Mouse (Mus musculus) spleen, adult 2 months (tissue): ENCODE data around the gene Ubash3b. TPM values are rescaled to one million over a fixed set of nuclear protein-coding genes. Genes with fewer than 3 reads are reported as not detected.
A peak's percentile ranks its signal among the peaks of the same experiment; 100 is the strongest.

Source experiments
- DNase-seq, 2 experiments: peaks; one replicate each; pipeline versions ENCODE4 v3.0.0 to v3.0.0-alpha.2; 2012 to 2021; ENCODE audit warnings: low spot score in 2 of 2, low read depth in 1 of 2
- H3K27ac ChIP-seq: fragments of 200-500 bp; 2 replicates; pipeline ENCODE4 v1.5.1; 2012; ENCODE audit warnings: low read length, inconsistent platforms; ENCODE audit not compliant: insufficient read depth
- H3K27me3 ChIP-seq: fragments of 200-500 bp; 2 replicates; pipeline ENCODE4 v1.6.1; 2012; ENCODE audit warnings: mild to moderate bottlenecking, moderate library complexity, low read length, inconsistent platforms; ENCODE audit not compliant: control insufficient read depth, insufficient read depth
- H3K36me3 ChIP-seq: fragments of 200-500 bp; 2 replicates; pipeline ENCODE4 v1.6.1; 2012; ENCODE audit warnings: mild to moderate bottlenecking, low read length, inconsistent platforms; ENCODE audit not compliant: control insufficient read depth, insufficient read depth
- H3K4me1 ChIP-seq: fragments of 200-500 bp; 2 replicates; pipeline ENCODE4 v1.6.1; 2011; ENCODE audit warnings: inconsistent platforms; ENCODE audit not compliant: control insufficient read depth, insufficient read depth, insufficient read length
- H3K4me3 ChIP-seq: fragments of 200-500 bp; 2 replicates; pipeline ENCODE4 v1.5.1; 2011; ENCODE audit warnings: mild to moderate bottlenecking, inconsistent platforms; ENCODE audit not compliant: insufficient read depth, insufficient read length; ENCODE audit errors: extremely low read depth
- CTCF ChIP-seq: fragments of 200-500 bp; IDR thresholded peaks from 2 replicates; pipeline ENCODE4 v1.5.1; 2011; ENCODE audit warnings: mild to moderate bottlenecking, inconsistent platforms; ENCODE audit not compliant: insufficient read depth, insufficient read length, insufficient replicate concordance; ENCODE audit errors: extremely low read depth
- POLR2A ChIP-seq: fragments of 200-500 bp; IDR thresholded peaks from 2 replicates; pipeline ENCODE4 v1.6.1; 2011; ENCODE audit warnings: low read depth, low read length, inconsistent platforms
- WGBS: fragments of 180-500 bp; shearing (Covaris S2); methylation state at CpG from one replicate; pipeline ENCODE4 v1.1.7; 2018; 5-methylcytosine and 5-hydroxymethylcytosine counted together
- polyA plus RNA-seq: library from polyadenylated mRNA; depleted of rRNA; stranded (reverse); fragments of >200 nt; gene quantifications from 2 replicates; pipeline ENCODE4 v1.2.3, GENCODE M21; 2012

Ubash3b gene
- polyA plus RNA-seq, 1 experiment = 10.2 TPM

- Histone ChIP-seq H3K27ac (no peak overlapping the region), H3K4me1 (peaks cover 7% of the 10 kb centered on the region; the same call in 1 of the 2 replicates), H3K4me3 (no peak overlapping the region), H3K27me3 (no peaks in the 10 kb centered on the region), H3K36me3 (no peaks in the 10 kb centered on the region)
- no peak for DNase-seq
- TF ChIP-seq CTCF (no peak), POLR2A (no peak)
- 93% methylated on average over 9 of the region's 9 CpGs for WGBS
Measured at GRCm38 (mm10) chr9:41114367-41114766, 47.1 kb downstream of the Ubash3b start.

- peaks cover 17% of the 10 kb centered on the region for H3K4me1 ChIP-seq
- WGBS = 84% methylated on average over 7 of the region's 7 CpGs
- H3K27me3 ChIP-seq = no peaks in the 10 kb centered on the region
- H3K4me3 ChIP-seq = no peak overlapping the region
- no peak for TF ChIP-seq POLR2A
- no peak for TF ChIP-seq CTCF
- DNase-seq = no peak
- H3K36me3 ChIP-seq = no peaks in the 10 kb centered on the region
- H3K27ac ChIP-seq = no peak overlapping the region
Measured at GRCm38 (mm10) chr9:41109749-41110148, 51.7 kb downstream of the Ubash3b start.

- TF ChIP-seq POLR2A (no peak), CTCF (no peak)
- Histone ChIP-seq H3K27ac (no peak overlapping the region), H3K4me1 (peaks cover 19% of the 10 kb centered on the region), H3K4me3 (no peak overlapping the region), H3K27me3 (no peaks in the 10 kb centered on the region), H3K36me3 (no peaks in the 10 kb centered on the region)
- no peak for DNase-seq
- 54% methylated on average over 14 of the region's 14 CpGs for WGBS
Measured at GRCm38 (mm10) chr9:41108324-41109180, 52.9 kb downstream of the Ubash3b start.

GRCm38 (mm10) chr9:41105201-41105643 lies 56.3 kb downstream of the Ubash3b start:
- Histone ChIP-seq H3K36me3 (no peaks in the 10 kb centered on the region), H3K27ac (peak overlapping the region; percentile 71), H3K4me1 (peaks cover 36% of the 10 kb centered on the region), H3K27me3 (no peaks in the 10 kb centered on the region), H3K4me3 (no peak overlapping the region)
- DNase-seq = peak; percentile 71 to 78
- WGBS = 11% methylated on average over 7 of the region's 7 CpGs
- TF ChIP-seq POLR2A = no peak
- TF ChIP-seq CTCF = no peak

- Histone ChIP-seq H3K4me1 (peaks cover 39% of the 10 kb centered on the region), H3K27me3 (no peaks in the 10 kb centered on the region), H3K36me3 (no peaks in the 10 kb centered on the region), H3K27ac (no peak overlapping the region), H3K4me3 (no peak overlapping the region)
- 86% methylated on average over 8 of the region's 8 CpGs for WGBS
- no peak for TF ChIP-seq POLR2A
- no peak for DNase-seq
Measured at GRCm38 (mm10) chr9:41103722-41104121, 57.8 kb downstream of the Ubash3b start.

- Histone ChIP-seq H3K27ac (no peak overlapping the region), H3K27me3 (no peaks in the 10 kb centered on the region), H3K4me3 (no peak overlapping the region), H3K36me3 (no peaks in the 10 kb centered on the region), H3K4me1 (peaks cover 39% of the 10 kb centered on the region)
- DNase-seq = no peak
- TF ChIP-seq POLR2A (no peak), CTCF (no peak)
- WGBS = 84% methylated on average over 10 of the region's 10 CpGs
Measured at GRCm38 (mm10) chr9:41102613-41103012, 58.9 kb downstream of the Ubash3b start.

GRCm38 (mm10) chr9:41099897-41100296 lies 61.6 kb downstream of the Ubash3b start:
- no peak for DNase-seq
- no peaks in the 10 kb centered on the region for H3K36me3 ChIP-seq
- no peak for TF ChIP-seq CTCF
- no peak for TF ChIP-seq POLR2A
- H3K27ac ChIP-seq = 0 out of 2 replicates have a peak overlapping the region, but pooled peaks have one; percentile 5
- H3K27me3 ChIP-seq = no peaks in the 10 kb centered on the region
- H3K4me1 ChIP-seq = peaks cover 24% of the 10 kb centered on the region
- WGBS = 84% methylated on average over 8 of the region's 8 CpGs
- H3K4me3 ChIP-seq = no peak overlapping the region
